Mouse (Mus musculus): Measurements from ENCODE around the gene Zfp827.

Zfp827 gene

DNA sequence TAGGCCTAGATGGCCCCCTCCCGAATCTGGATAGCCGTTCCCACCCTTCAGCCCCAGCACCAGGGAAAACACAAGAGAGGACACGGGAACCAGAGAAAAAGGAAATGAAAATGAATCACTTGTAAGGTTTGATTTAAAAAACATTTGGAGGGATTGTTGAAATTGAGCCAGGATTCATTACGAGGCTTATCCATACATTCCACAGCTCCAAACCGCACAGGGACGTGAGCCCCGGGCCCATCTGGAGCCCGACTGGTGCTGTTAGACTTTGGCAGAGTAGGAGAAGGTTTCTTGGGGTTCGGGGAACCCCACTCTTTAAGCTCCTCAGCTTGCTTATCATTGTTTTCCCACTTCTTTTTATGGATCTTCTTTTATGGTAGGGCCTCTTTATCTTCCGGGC, 76.9 kb downstream of the Zfp827 start:
- no peak for DNase-seq (ENCODE audit: low read depth, low spot score)

DNA sequence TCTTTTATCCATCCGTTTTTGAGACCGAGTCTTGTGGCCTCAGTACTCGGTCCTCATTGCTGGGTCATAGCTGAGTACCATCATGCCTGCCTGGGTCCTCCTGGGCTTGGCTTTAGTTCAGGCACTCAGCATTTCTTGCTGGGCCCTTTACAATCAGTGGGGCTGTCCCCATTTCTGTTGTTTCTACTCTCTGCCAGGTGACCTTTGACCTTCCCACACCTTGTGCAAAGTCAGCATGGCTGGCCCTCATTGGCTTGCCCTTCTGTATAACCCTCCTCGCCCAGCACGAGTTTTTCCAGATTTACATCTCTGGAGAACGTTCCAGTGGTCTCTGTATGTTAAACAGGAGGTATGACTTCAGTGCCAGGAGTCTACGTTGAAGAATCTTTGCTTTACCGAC, 83.2 kb downstream of the Zfp827 start:
- DNase-seq (ENCODE audit: low read depth, low spot score) = no peak

DNA sequence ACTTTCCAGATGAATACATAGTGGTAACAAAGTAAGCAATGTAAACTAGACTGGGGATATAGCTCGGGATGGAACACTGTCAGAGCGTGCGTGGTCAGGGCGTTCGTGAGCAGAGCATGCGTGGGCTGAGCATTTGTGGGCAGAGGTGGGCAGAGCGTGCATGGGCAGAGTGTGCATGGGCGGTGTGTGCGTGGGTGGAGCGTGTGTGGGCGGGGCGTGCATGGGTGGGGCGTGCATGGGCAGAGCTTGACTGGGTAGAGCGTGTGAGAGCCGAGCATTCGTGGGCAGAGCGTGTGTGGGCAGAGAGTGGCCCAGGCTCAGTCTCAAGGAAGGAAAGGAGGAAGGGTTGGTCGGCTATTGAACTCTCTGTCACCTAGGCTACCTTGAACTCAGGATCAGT, 84.2 kb downstream of the Zfp827 start:
- no peak for DNase-seq (ENCODE audit: low read depth, low spot score)

DNA sequence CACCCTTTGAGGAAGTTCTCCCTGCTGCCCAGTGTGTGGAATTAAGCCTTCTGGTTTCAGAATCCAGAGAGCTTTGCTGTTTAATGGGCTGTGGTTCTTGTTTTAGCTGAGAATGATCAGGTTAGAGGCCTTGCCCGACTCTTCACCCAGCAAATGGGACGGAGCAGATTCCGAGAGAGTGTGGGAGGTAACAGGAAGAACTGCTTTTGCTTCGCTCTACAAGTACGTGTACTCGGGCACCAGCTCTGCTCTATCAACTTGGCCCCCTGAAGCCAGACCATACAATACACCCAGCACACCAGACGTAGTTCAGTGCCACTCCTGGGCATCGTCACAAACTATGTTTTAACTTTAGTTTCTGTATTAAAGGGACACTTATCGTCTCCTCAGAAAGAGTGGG, 85.3 kb downstream of the Zfp827 start:
- DNase-seq (ENCODE audit: low read depth, low spot score) = no peak

DNA sequence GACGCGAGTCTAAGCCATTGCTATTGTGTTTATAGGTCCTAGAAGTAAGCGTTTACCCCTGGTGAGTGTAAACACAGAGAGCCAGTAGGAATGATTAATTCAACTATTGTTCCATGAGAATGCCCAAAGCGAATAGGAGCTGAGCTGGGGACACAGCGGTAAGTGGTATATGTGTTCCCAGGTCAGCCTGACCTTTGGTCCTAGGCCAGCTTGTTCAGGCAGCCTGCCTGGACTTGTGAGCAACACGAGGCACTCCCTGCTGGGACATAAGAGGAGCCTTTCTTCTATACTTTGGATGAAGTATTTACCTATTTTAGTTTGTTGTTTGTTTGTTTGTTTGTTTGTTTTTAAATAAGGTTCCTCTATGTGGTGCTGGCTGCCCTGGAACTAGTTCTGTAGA, 86.3 kb downstream of the Zfp827 start:
- DNase-seq (ENCODE audit: low read depth, low spot score) = no peak

DNA sequence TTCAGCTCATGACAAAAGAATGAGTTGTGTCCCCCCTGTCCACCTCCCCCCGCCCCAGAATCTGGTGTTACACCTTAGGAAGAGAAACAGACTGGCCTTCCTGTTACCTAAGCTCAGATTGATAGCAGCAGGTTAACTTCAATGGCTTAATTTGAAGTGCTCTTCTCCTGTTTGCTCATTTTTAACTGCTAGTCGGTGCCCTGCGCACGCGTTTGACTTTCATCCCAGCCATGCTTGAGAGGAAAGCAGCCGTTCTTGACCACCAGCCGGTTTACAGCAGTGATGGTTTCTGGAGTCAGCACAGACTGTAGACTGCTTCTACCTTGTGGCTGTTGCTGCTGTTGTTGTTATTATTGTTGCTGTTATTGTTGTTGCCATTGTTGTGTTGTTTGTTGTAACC, 88.2 kb downstream of the Zfp827 start:
- no peak for DNase-seq (ENCODE audit: low read depth, low spot score)

DNA sequence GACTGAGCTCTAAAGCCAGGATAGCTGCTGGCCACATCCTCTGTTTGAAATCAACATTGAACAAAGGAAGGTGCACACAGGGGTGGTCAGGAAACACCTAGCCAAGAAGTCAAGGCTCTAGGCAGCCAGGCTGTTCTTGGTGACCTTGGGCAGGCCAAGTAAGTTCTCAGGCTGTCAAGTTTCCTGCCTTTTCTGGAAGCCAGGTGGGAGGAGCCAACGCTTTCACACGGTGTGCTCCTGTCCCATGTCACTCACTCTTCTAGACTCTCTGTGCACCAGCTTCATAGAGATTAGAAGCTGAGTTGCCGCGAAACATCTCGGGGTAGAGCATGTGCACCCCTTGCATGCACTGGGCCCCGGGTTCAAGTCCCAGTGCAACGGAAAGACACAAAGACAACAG, 89.5 kb downstream of the Zfp827 start:
- DNase-seq (ENCODE audit: low read depth, low spot score) = no peak

DNA sequence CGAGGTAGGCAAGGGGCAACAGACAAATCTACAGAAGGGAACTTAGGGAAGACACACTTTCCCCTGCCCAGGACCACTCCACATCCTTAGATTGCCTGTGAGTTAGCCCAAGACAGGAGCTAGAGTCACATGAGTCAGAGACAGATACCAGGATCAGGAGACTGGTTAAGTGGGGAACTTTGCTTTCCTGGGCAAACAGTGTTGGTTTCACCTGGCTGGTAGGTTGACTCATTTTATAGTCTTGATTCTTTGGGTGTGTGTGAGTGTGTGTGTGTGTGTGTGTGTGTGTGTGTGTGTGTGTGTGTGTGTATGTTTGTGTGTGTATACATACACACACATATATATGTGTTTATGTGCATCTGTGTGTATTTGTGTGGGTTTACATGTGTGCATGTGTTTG, 93.4 kb downstream of the Zfp827 start:
- DNase-seq (ENCODE audit: low read depth, low spot score) = no peak

DNA sequence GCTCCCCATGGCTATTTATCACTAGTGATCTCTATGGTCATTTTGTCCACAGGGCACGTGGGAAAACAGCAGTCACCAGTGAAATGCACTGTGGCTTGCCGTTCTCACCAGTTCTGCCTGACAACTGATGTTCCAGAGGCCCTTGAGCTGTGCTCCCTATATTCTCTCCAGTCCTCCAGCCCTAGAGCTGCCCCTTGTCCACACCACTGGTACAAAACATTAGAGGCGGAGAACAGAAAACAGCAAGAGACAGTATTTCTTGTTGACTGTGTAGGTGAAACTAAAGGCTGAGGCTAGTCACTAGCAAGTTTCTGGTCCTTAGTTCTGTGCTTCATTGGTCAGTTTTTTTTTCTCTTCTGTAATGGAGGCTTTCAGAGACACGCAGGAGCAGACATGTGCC, 96.0 kb downstream of the Zfp827 start:
- no peak for DNase-seq (ENCODE audit: low read depth, low spot score)

DNA sequence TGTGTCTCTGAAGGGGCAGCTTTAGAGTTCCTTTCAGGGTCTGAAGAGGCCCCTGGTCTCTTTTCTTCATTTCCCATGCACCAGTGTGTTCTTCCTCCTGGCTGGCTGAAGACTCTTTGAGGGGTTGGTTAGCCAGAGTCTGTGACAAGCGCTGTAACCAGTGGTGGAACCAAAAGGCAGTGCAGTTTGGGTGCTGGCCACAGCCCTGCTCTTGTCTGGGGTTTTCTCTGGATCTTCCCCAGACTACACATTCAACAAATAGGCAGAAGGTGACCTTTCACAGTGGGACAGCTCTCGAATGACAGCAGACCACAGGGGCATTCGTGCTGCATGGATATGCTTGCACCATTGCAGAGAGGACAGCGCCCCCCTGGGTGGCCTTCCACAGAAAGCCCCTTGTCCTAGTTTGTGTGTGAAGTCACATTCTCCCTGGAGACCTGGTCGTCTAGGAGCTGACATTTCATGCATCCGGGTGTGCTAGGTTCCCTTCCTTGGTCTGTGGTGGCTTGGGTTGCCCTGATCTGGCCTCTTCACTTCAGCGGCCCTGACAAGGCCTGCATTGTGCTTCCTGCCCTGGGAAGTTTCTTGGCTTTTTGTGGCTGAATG, 99.1 kb downstream of the Zfp827 start:
- DNase-seq (ENCODE audit: low read depth, low spot score) = no peak

DNA sequence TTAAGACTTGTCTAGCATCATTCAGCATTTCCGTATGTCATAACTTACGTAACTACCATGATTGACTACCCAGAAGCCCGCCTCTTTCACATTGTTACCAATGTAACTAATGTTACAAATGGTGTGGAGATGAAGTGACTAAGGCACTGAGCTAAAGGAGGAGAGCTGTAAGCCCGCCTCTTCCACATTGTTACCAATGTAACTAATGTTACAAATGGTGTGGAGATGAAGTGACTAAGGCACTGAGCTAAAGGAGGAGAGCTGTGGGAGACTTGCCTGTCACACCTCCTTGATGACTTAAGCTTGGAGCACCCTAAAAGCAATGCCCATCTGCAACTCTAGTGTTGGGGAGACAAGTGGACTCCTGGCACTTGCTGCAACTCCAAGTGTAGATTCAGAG, 100.3 kb downstream of the Zfp827 start:
- peak; percentile 22 for DNase-seq (ENCODE audit: low read depth, low spot score)

DNA sequence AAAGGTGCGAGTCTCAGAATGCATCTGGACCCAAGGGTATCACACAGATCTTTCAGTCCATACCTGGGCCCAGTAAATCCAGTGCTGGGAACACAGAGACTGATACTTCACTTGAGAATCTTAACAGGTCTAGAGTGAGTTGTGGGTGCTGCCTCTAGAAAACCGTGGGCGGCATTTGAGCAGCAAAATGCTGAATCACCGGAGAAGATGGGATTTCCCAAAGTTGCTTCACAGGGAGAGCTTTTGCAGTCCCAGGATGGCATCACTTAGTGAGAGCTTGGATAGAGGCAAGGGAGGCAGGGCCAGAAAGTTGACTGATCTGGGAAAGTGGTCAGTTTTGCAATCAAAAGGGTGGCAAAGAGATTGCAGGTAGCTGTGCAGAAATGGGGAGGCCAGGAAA, 111.4 kb downstream of the Zfp827 start:
- DNase-seq (ENCODE audit: low read depth, low spot score) = peak; percentile 89

DNA sequence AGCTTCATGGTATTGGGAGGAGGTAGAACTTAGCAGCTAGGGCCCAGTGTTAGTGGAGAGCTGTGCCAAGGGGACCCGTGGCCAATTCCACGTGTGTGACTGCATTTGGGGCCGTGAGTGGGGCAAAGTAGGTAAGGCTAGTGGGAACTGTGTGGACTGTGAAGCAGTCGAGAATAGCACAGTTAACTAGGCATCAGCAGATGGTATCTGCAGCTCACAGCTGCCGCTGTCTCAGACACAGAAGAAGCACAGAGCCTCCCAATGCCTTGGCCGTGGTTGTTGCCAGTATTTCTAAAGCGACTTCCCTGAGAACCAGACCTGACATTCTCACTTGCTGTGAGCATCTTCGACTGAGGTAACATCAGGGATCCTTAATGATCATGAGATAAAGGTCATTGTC, 112.7 kb downstream of the Zfp827 start:
- DNase-seq (ENCODE audit: low read depth, low spot score) = peak; percentile 91

DNA sequence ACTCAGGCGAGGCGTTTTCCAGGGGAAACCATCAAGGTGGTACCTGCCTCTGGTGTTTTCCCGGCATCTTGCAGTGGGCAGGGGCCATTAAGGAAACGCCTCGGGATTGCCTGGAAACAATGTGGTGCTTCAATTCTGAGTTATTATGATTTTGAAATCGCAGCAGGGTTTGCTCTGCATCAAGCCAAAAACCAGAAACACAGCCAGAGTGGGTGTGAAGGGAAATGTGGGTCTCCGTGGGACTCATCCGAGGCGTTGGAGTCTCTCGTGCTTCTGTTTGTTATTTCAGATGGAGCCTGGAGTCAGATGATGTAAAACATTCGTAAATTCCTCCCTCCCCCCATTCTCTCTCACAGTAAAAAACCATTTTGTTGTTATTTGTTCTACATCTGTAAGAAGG, 113.4 kb downstream of the Zfp827 start:
- DNase-seq (ENCODE audit: low read depth, low spot score) = peak; percentile 61

DNA sequence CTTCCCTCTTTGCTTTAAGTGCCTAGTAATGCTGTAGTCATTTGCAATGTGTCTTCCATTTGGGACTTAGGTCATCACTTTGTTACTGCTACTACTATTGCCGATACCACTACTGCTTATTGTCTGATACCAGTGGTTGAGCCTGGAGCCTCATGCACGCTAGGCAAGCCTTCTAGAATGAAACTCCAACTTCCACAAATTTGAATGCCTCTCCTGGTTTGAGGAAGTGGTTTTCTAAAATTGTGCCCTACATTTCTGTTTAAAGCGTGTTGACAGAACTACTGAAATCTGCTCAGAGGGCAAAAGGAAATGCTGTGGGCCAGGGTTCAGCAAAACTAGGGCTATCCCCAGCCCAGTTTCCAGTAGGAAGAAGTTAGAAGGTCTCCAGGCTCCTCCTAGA, 115.5 kb downstream of the Zfp827 start:
- no peak for DNase-seq (ENCODE audit: low read depth, low spot score)

DNA sequence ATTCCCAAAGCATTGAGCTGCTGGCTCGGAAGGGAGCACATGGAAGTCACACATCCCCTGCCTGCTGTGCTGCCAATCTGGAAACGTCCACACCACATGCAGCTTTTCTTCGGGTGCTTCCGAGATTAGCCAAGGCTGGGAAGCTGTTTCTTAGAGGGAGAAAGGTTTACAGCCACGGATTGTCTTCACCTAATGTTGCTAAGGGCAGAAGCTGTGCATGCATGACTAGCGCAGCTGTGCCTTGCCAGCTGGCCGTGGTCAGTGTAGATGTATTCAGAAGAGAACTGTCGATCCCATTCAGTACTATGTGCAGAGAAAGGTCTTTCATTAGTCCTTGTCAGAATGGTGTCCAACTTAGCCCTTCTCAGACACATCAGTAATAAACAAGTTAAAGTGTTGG, 117.0 kb downstream of the Zfp827 start:
- DNase-seq (ENCODE audit: low read depth, low spot score) = peak; percentile 54

DNA sequence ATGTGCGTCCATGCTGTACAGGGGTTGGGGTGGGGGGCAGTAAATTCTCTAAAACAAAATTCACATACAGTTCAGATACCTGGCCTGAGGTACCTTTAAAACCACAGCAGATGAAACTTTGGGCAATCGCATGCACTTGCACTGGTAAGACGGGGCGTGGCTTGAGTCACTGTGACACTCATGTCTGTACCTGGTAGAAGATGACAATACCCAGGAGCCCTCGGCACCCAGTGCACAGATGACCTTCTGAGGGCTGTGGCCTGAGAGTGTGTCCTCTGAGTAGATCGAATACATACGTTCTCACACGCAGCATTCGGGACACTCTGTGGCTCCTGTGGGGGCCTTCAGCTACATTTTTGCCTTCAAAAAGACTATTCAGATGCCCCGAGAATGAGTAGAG, 117.4 kb downstream of the Zfp827 start:
- DNase-seq (ENCODE audit: low read depth, low spot score) = no peak

DNA sequence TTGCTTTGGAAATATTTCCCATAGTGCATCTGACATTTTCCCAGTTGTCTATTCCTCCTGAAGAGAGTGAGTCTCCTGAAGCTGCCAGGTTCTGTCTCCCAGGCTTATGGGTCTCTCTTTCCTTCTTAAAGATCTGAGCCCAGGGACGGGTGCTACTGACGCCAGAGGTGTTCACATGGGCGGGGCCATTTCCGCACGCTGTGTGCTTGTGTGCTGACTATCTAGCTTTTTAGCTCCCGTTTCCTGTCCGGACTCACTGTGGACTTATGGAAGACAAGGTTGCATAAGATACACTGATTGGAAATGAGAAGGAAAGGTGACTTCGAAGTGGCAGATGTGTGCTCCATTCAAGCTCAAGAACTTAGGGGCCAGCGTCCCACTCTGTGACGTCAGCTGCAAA, 120.6 kb downstream of the Zfp827 start:
- no peak for DNase-seq (ENCODE audit: low read depth, low spot score)

DNA sequence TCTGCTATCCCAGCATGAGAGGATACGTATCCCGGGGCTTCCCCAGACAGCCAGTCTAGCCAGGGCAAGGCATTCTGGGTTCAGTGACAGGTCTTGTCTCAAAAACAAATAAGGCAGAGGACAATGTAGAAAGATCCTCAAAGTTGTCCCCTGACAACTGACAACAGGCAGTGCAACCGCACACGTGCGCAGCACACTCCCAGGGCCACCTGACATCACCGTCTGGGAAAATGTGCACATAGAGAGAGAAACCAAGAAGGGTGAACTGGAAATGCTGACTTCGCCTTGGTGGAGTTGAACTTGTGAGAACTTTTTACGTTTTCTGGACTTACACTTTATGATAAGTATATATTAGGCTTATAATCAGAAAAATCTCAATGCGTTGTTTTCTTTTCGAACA, 121.6 kb downstream of the Zfp827 start:
- no peak for DNase-seq (ENCODE audit: low read depth, low spot score)

DNA sequence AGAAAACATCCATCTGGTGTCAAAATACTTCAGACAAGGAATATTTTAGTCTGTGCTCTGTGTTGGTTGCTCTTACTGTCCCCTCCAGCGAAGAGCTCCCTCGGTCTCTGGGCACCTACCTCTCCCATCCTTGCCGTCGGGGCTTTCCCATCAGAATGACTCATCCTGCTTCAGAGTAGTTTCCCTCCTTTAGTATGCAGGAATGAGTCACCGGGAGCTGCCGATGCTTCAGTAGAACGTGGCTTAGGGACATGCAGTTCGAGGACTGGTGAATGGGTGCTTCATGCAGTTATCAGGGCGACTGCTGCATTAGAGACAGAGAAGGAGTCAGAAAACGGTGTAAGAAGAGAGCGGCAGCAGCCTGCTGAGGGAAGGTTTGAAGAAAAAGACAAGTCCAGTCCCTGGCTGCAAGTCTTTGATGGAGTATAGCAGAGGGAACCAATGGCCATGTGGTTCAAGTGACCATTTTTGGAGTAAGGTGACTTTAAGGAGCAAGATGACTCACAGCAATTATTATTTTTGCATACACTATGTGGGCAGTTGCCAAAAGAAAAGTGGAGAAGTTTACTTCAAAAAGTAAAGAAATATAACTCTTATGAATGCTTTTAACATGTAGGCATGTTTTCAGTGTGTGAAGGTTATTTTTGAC, 122.4 kb downstream of the Zfp827 start:
- DNase-seq (ENCODE audit: low read depth, low spot score) = peak; percentile 86

DNA sequence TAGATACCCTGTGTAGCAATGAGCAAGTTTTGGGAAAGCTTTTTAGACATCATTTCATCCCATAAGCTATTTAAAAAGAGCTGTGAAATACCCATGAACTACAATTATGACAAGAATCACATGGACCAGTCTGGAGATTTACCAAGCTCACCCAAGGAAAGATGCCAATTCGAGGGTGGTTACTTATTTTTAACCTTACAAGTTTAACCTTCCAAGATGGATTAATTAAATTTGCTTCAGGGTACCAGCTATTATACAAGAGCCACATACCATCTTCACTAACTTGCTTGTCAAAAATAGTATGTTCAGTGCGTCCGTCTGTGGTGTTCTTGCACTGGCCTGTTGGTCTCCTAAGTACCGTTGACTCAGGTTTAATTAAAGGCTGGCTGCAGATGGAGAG, 123.4 kb downstream of the Zfp827 start:
- peak; percentile 42 for DNase-seq (ENCODE audit: low read depth, low spot score)

DNA sequence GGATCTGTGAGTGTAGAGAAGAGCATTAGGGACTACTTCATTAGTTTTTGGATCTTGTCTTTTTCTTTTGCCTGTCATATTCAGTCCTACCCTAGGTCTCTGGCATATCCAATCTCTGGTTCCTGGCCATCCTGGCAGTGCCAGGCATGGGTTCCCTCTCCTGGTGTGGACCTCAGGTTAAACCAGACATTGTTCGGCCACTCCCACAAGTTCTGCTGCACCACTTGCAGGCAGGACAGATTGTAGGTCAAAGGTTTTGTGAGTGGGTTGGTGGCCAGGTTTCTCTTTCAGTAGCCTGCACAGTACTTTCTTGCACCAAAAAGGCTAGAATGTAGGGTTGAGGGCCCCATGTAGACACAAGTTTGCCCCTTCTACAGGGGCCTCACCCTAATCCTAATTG, 125.0 kb downstream of the Zfp827 start:
- DNase-seq (ENCODE audit: low read depth, low spot score) = no peak

DNA sequence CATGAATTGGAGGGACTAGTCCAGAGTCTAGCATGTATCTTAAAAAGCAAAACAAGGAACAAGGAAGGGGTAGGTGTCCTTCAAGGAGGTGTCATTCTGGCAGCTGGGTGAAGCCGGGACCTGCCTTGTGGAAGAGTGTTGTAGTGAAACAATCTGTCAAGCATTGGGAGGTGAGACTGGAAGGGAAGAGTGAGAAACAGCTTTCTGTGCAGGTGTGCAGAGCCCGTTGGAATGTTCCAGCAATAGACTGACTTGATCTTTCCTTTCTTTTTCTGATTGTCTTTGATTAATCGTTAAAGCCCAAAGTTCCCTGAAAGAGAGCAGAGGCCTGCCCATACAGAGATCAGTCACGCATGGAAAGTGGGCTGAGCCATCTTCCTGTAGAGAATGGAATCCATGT, 125.4 kb downstream of the Zfp827 start:
- DNase-seq (ENCODE audit: low read depth, low spot score) = no peak

DNA sequence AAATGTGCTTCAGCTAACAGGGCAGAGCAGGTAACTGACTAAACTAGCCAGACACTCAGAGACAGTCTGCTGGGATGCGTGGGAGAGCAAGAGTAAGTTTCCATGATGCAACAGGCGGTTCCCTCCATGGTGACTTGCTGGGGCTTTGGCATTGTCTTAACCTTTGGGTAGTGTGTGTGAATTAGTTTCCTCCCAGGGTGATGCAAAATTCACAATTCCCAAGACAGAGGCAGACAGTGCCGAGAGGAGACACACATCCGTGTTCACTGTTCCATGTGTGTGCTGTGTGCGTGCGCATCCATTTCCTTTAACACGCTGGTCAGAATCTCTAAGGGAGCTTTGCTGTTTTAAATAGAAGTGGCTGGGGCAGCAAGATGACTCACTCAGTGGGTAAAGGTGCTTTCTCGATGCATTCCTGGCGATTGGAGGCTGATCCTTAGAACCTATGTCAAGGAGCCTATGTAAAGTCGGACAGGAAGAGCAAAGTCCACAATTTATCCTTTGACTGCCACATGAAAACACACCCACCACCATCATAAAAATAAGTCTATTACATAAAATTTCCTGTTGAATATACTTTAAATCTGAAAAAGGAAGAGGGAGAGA, 127.4 kb downstream of the Zfp827 start:
- DNase-seq (ENCODE audit: low read depth, low spot score) = no peak
